Mouse (Mus musculus): ENCODE measurements around the gene Pld4.

Gene Pld4

GRCm38 (mm10) chr12:112767036-112767890, 6.8 kb downstream of the Pld4 start:
- DNase-seq (ENCODE audit: low spot score), result no peak

GRCm38 (mm10) chr12:112768166-112768565, 7.7 kb downstream of the Pld4 start:
- DNase-seq (ENCODE audit: low spot score), result no peak

- no peak for DNase-seq (ENCODE audit: low spot score)
Observed at GRCm38 (mm10) chr12:112769031-112769430, 8.6 kb downstream of the Pld4 start.

GRCm38 (mm10) chr12:112769751-112770150, 9.3 kb downstream of the Pld4 start:
- no peak for DNase-seq (ENCODE audit: low spot score)

- DNase-seq (ENCODE audit: low spot score), result no peak
Observed at GRCm38 (mm10) chr12:112770396-112770795, 9.9 kb downstream of the Pld4 start.

- DNase-seq (ENCODE audit: low spot score), result no peak
Observed at GRCm38 (mm10) chr12:112772306-112772705, 11.9 kb downstream of the Pld4 start.

- no peak for DNase-seq (ENCODE audit: low spot score)
Observed at GRCm38 (mm10) chr12:112773366-112773765, 12.9 kb downstream of the Pld4 start.

- no peak for DNase-seq (ENCODE audit: low spot score)
Observed at GRCm38 (mm10) chr12:112774026-112774425, 13.6 kb downstream of the Pld4 start.

- no peak for DNase-seq (ENCODE audit: low spot score)
Observed at GRCm38 (mm10) chr12:112774481-112774880, 14.0 kb downstream of the Pld4 start.

- no peak for DNase-seq (ENCODE audit: low spot score)
Observed at GRCm38 (mm10) chr12:112791026-112791425, 30.6 kb downstream of the Pld4 start.

- no peak for DNase-seq (ENCODE audit: low spot score)
Observed at GRCm38 (mm10) chr12:112793601-112794355, 33.3 kb downstream of the Pld4 start.

GRCm38 (mm10) chr12:112794356-112794816, 33.9 kb downstream of the Pld4 start:
- DNase-seq (ENCODE audit: low spot score), result no peak

GRCm38 (mm10) chr12:112794998-112795397, 34.5 kb downstream of the Pld4 start:
- no peak for DNase-seq (ENCODE audit: low spot score)

- no peak for DNase-seq (ENCODE audit: low spot score)
Observed at GRCm38 (mm10) chr12:112795466-112796104, 35.1 kb downstream of the Pld4 start.

GRCm38 (mm10) chr12:112796551-112797510, 36.4 kb downstream of the Pld4 start:
- DNase-seq (ENCODE audit: low spot score), result no peak

GRCm38 (mm10) chr12:112797672-112798331, 37.3 kb downstream of the Pld4 start:
- peak; percentile 55 for DNase-seq (ENCODE audit: low spot score)

- DNase-seq (ENCODE audit: low spot score), result no peak
Observed at GRCm38 (mm10) chr12:112798332-112798681, 37.9 kb downstream of the Pld4 start.

GRCm38 (mm10) chr12:112798716-112799115, 38.3 kb downstream of the Pld4 start:
- DNase-seq (ENCODE audit: low spot score), result no peak

- no peak for DNase-seq (ENCODE audit: low spot score)
Observed at GRCm38 (mm10) chr12:112799237-112799970, 38.9 kb downstream of the Pld4 start.

- DNase-seq (ENCODE audit: low spot score), result no peak
Observed at GRCm38 (mm10) chr12:112800476-112800875, 40.0 kb downstream of the Pld4 start.
